Mouse (Mus musculus): Measurements from ENCODE around the gene Adgra1.
A peak's percentile ranks its signal among the peaks of the same experiment; 100 is the strongest.

Gene Adgra1

GRCm38 (mm10) chr7:139834036-139834435 is at the start of gene Adgra1:
Gene Adgra1 (plus strand): TSS chr7:139834174.
- peak; percentile 82 for DNase-seq (ENCODE audit: low read depth, low spot score)

- DNase-seq (ENCODE audit: low read depth, low spot score): no peak
Observed at GRCm38 (mm10) chr7:139787382-139787781, 46.6 kb upstream of the Adgra1 start.

GRCm38 (mm10) chr7:139788927-139789326 is 45.0 kb upstream of the Adgra1 start:
- DNase-seq (ENCODE audit: low read depth, low spot score): no peak

GRCm38 (mm10) chr7:139789718-139790117 is 44.3 kb upstream of the Adgra1 start:
- DNase-seq (ENCODE audit: low read depth, low spot score): no peak

- no peak for DNase-seq (ENCODE audit: low read depth, low spot score)
Observed at GRCm38 (mm10) chr7:139791601-139792000, 42.4 kb upstream of the Adgra1 start.

- no peak for DNase-seq (ENCODE audit: low read depth, low spot score)
Observed at GRCm38 (mm10) chr7:139795004-139795605, 38.9 kb upstream of the Adgra1 start.

- DNase-seq (ENCODE audit: low read depth, low spot score): peak; percentile 73
Observed at GRCm38 (mm10) chr7:139797186-139798109, 36.5 kb upstream of the Adgra1 start.

- peak; percentile 51 for DNase-seq (ENCODE audit: low read depth, low spot score)
Observed at GRCm38 (mm10) chr7:139806175-139806601, 27.8 kb upstream of the Adgra1 start.

GRCm38 (mm10) chr7:139810036-139810435 is 23.9 kb upstream of the Adgra1 start:
- no peak for DNase-seq (ENCODE audit: low read depth, low spot score)

- no peak for DNase-seq (ENCODE audit: low read depth, low spot score)
Observed at GRCm38 (mm10) chr7:139811706-139812105, 22.3 kb upstream of the Adgra1 start.

GRCm38 (mm10) chr7:139813577-139814207 is 20.3 kb upstream of the Adgra1 start:
- no peak for DNase-seq (ENCODE audit: low read depth, low spot score)

- DNase-seq (ENCODE audit: low read depth, low spot score): no peak
Observed at GRCm38 (mm10) chr7:139822301-139823010, 11.5 kb upstream of the Adgra1 start.

- DNase-seq (ENCODE audit: low read depth, low spot score): peak; percentile 50
Observed at GRCm38 (mm10) chr7:139827687-139828086, 6.3 kb upstream of the Adgra1 start.

- no peak for DNase-seq (ENCODE audit: low read depth, low spot score)
Observed at GRCm38 (mm10) chr7:139833532-139833931, 442 bp upstream of the Adgra1 start.

GRCm38 (mm10) chr7:139835140-139836131 is 1.5 kb downstream of the Adgra1 start:
- DNase-seq (ENCODE audit: low read depth, low spot score): no peak

GRCm38 (mm10) chr7:139840443-139841168 is 6.6 kb downstream of the Adgra1 start:
- no peak for DNase-seq (ENCODE audit: low read depth, low spot score)

GRCm38 (mm10) chr7:139842397-139842796 is 8.4 kb downstream of the Adgra1 start:
- DNase-seq (ENCODE audit: low read depth, low spot score): no peak

GRCm38 (mm10) chr7:139843140-139843539 is 9.2 kb downstream of the Adgra1 start:
- peak; percentile 26 for DNase-seq (ENCODE audit: low read depth, low spot score)

- DNase-seq (ENCODE audit: low read depth, low spot score): no peak
Observed at GRCm38 (mm10) chr7:139843776-139844175, 9.8 kb downstream of the Adgra1 start.

- DNase-seq (ENCODE audit: low read depth, low spot score): no peak
Observed at GRCm38 (mm10) chr7:139845101-139845500, 11.1 kb downstream of the Adgra1 start.

Data from R1 (cell line).